Mouse (Mus musculus) forebrain, postnatal 0 days (tissue): ENCODE results near the gene Mif. TPM values are rescaled to one million over a fixed set of nuclear protein-coding genes. Genes with fewer than 3 reads are reported as not detected.
"Not testable (repeated sequence)": the region's sequence is repeated elsewhere in the genome, so short reads cannot be mapped to it uniquely, and the experiment has no call there.

Source experiments
- ATAC-seq: fragments of 200-750 bp; cut with Nextera tagmentation; 2 replicates; pipeline ENCODE4 v1.8.0; 2017; ENCODE audit warnings: mild to moderate bottlenecking, moderate library complexity
- DNase-seq: peaks from one replicate; pipeline ENCODE4 v3.0.0-alpha.2; 2015
- H3K27ac ChIP-seq: fragments of 300-500 bp; sonication (generic); 2 replicates; pipeline ENCODE4 v1.5.1; 2014; ENCODE audit warnings: low read depth, mild to moderate bottlenecking, antibody characterized with exemption, low read length, moderate library complexity, mixed read lengths
- H3K27me3 ChIP-seq: fragments of 300-500 bp; sonication (generic); 2 replicates; pipeline ENCODE4 v1.6.1; 2014; ENCODE audit warnings: mild to moderate bottlenecking, low read length, mixed read lengths; ENCODE audit not compliant: insufficient read depth
- H3K36me3 ChIP-seq: fragments of 300-500 bp; sonication (generic); 2 replicates; pipeline ENCODE4 v1.6.1; 2014; ENCODE audit warnings: mild to moderate bottlenecking, moderate library complexity; ENCODE audit not compliant: insufficient read depth
- H3K4me1 ChIP-seq: fragments of 300-500 bp; sonication (generic); 2 replicates; pipeline ENCODE4 v1.6.1; 2014; ENCODE audit warnings: antibody characterized with exemption; ENCODE audit not compliant: insufficient read depth
- H3K4me2 ChIP-seq: fragments of 300-500 bp; sonication (generic); 2 replicates; pipeline ENCODE4 v1.6.1; 2014; ENCODE audit warnings: low read depth, mild to moderate bottlenecking, moderate library complexity
- H3K4me3 ChIP-seq: fragments of 300-500 bp; sonication (generic); 2 replicates; pipeline ENCODE4 v1.5.1; 2014; ENCODE audit warnings: low read depth, low read length, mixed read lengths
- H3K9ac ChIP-seq: fragments of 300-500 bp; sonication (generic); 2 replicates; pipeline ENCODE4 v1.6.1; 2014; ENCODE audit warnings: mild to moderate bottlenecking
- H3K9me3 ChIP-seq: fragments of 300-500 bp; sonication (generic); 2 replicates; pipeline ENCODE4 v1.6.1; 2016; ENCODE audit warnings: low read length
- CTCF ChIP-seq: sonication (generic); IDR thresholded peaks from 2 replicates; pipeline ENCODE4 v1.5.1; 2016; ENCODE audit warnings: antibody characterized with exemption, control low read depth, low read depth
- WGBS: fragments of 180-500 bp; shearing (Covaris S2); extraction: QIAGEN DNeasy Blood & Tissue Kit; methylation state at CpG from one replicate; pipeline ENCODE4 v1.1.7; 2014; 5-methylcytosine and 5-hydroxymethylcytosine counted together
- polyA plus RNA-seq: library from polyadenylated mRNA; unstranded; fragments of >200 nt; fragmentation: Nextera tagmentation; extraction: Ambion mirVana; gene quantifications from 2 replicates; pipeline ENCODE4 v1.2.1, GENCODE M21; 2015
- total RNA-seq: library from RNA; depleted of rRNA; stranded (reverse); fragments of >200 nt; gene quantifications from 2 replicates; pipeline ENCODE4 v1.2.3, GENCODE M21; 2014

Gene Mif
- total and polyA plus RNA-seq, 2 experiments from 2014 or later: 704 to 2,127 TPM

GRCm38 (mm10) chr10:75851681-75852080, 8.4 kb downstream of the Mif start:
- Histone ChIP-seq H3K4me3 (no peak overlapping the region), H3K9me3 (no peaks in the 10 kb centered on the region), H3K36me3 (no peaks in the 10 kb centered on the region), H3K4me1 (peaks cover 4% of the 10 kb centered on the region; the same call in 1 of the 2 replicates), H3K4me2 (no peak overlapping the region), H3K27ac (no peak overlapping the region), H3K27me3 (no peaks in the 10 kb centered on the region), H3K9ac (no peak overlapping the region)
- WGBS: 41% methylated on average over 3 of the region's 3 CpGs
- no peak for ATAC-seq
- no peak for TF ChIP-seq CTCF
- no peak for DNase-seq

GRCm38 (mm10) chr10:75851076-75851475, 9.0 kb downstream of the Mif start:
- Histone ChIP-seq H3K9me3 (no peaks in the 10 kb centered on the region), H3K36me3 (no peaks in the 10 kb centered on the region), H3K27ac (no peak overlapping the region), H3K9ac (no peak overlapping the region), H3K4me2 (no peak overlapping the region), H3K27me3 (no peaks in the 10 kb centered on the region), H3K4me3 (no peak overlapping the region), H3K4me1 (peaks cover 4% of the 10 kb centered on the region; the same call in 1 of the 2 replicates)
- 0 out of 2 replicates have a peak, but pooled peaks have one; percentile 4 for TF ChIP-seq CTCF
- WGBS: 7% methylated on average over 6 of the region's 6 CpGs
- no peak for DNase-seq
- ATAC-seq: no peak

- Histone ChIP-seq H3K4me2 (no peak overlapping the region), H3K27me3 (no peaks in the 10 kb centered on the region), H3K9me3 (no peaks in the 10 kb centered on the region), H3K36me3 (no peaks in the 10 kb centered on the region), H3K9ac (no peak overlapping the region), H3K4me3 (no peak overlapping the region), H3K4me1 (peaks cover 4% of the 10 kb centered on the region; the same call in 1 of the 2 replicates), H3K27ac (no peak overlapping the region)
- no peak for TF ChIP-seq CTCF
- no peak for DNase-seq
- ATAC-seq: no peak
- 26% methylated on average over 3 of the region's 3 CpGs for WGBS
Observed at GRCm38 (mm10) chr10:75848382-75848781, 11.7 kb downstream of the Mif start.

GRCm38 (mm10) chr10:75845306-75845930, 14.6 kb downstream of the Mif start:
- Histone ChIP-seq H3K27ac (no peak overlapping the region), H3K4me1 (peaks cover 4% of the 10 kb centered on the region; the same call in 1 of the 2 replicates), H3K27me3 (no peaks in the 10 kb centered on the region), H3K4me2 (no peak overlapping the region), H3K9me3 (no peaks in the 10 kb centered on the region), H3K36me3 (no peaks in the 10 kb centered on the region), H3K9ac (no peak overlapping the region), H3K4me3 (no peak overlapping the region)
- 87% methylated on average over 6 of the region's 6 CpGs for WGBS
- no peak for TF ChIP-seq CTCF
- ATAC-seq: no peak
- no peak for DNase-seq

GRCm38 (mm10) chr10:75844800-75845199, 15.2 kb downstream of the Mif start:
- Histone ChIP-seq H3K4me2 (no peak overlapping the region), H3K9ac (no peak overlapping the region), H3K4me1 (peaks cover 4% of the 10 kb centered on the region; the same call in 1 of the 2 replicates), H3K27ac (no peak overlapping the region), H3K9me3 (no peaks in the 10 kb centered on the region), H3K36me3 (no peaks in the 10 kb centered on the region), H3K4me3 (no peak overlapping the region), H3K27me3 (no peaks in the 10 kb centered on the region)
- no peak for ATAC-seq
- DNase-seq: no peak
- TF ChIP-seq CTCF: no peak
- WGBS: 28% methylated on average over 1 of the region's 1 CpGs

GRCm38 (mm10) chr10:75843898-75844297, 16.1 kb downstream of the Mif start:
- not testable (repeated sequence) for H3K4me3 ChIP-seq, DNase-seq, H3K27ac ChIP-seq, H3K27me3 ChIP-seq, ATAC-seq, H3K4me2 ChIP-seq, H3K9ac ChIP-seq, H3K36me3 ChIP-seq, H3K4me1 ChIP-seq, H3K9me3 ChIP-seq
- 85% methylated on average over 6 of the region's 6 CpGs for WGBS

- Histone ChIP-seq H3K4me1 (peaks cover 17% of the 10 kb centered on the region), H3K9ac (no peak overlapping the region), H3K27ac (no peak overlapping the region), H3K27me3 (peaks cover 9% of the 10 kb centered on the region), H3K4me3 (no peak overlapping the region), H3K9me3 (no peaks in the 10 kb centered on the region), H3K36me3 (no peaks in the 10 kb centered on the region), H3K4me2 (no peak overlapping the region)
- 88% methylated on average over 10 of the region's 10 CpGs for WGBS
- ATAC-seq: no peak
- DNase-seq: no peak
- TF ChIP-seq CTCF: no peak
Observed at GRCm38 (mm10) chr10:75839092-75839491, 20.9 kb downstream of the Mif start.
